Mouse (Mus musculus) ES-E14 (cell line): ENCODE measurements at regions not wholly inside any gene's neighbourhood (a gene's known extent, or its start where the extent isn't known, plus 50 kb on each side); places are given as distances from the start of the nearest gene placed in this dataset.

Experiments
- DNase-seq: peaks from one replicate; pipeline ENCODE4 v3.0.0-alpha.2; 2013; ENCODE audit warnings: low read depth, low spot score
- H3K27ac ChIP-seq: 2 replicates; pipeline ENCODE4 v1.5.1; 2012; ENCODE audit warnings: low read depth, mild to moderate bottlenecking, low read length, moderate library complexity, mixed read lengths; ENCODE audit not compliant: poor library complexity, insufficient read depth, severe bottlenecking
- H3K36me3 ChIP-seq: 2 replicates; pipeline ENCODE4 v1.6.1; 2012; ENCODE audit warnings: mild to moderate bottlenecking, low read length, moderate library complexity, mixed read lengths; ENCODE audit not compliant: control insufficient read depth, poor library complexity, insufficient read depth, severe bottlenecking
- H3K4me1 ChIP-seq, 2 experiments: fragments of 150-350 bp in 1 of 2; sonication (generic) in 1 of 2; 2 replicates each; pipeline ENCODE4 v1.6.1; 2012; ENCODE audit warnings: low read length in 2 of 2, mild to moderate bottlenecking in 1 of 2, mixed read lengths in 1 of 2; ENCODE audit not compliant: control insufficient read depth in 2 of 2, insufficient read depth in 2 of 2, poor library complexity in 1 of 2
- H3K4me3 ChIP-seq, 2 experiments: fragments of 150-350 bp in 1 of 2; sonication (generic) in 1 of 2; 2 replicates each; pipeline ENCODE4 v1.5.1; 2012; ENCODE audit warnings: low read length in 2 of 2, low read depth in 1 of 2, mild to moderate bottlenecking in 1 of 2, mixed read lengths in 1 of 2; ENCODE audit not compliant: insufficient read depth in 1 of 2, poor library complexity in 1 of 2, severe bottlenecking in 1 of 2
- H3K9ac ChIP-seq: 2 replicates; pipeline ENCODE4 v1.6.1; 2012; ENCODE audit warnings: low read depth, mild to moderate bottlenecking, low read length, mixed read lengths; ENCODE audit not compliant: poor library complexity, insufficient read depth, severe bottlenecking
- H3K9me3 ChIP-seq: fragments of 150-350 bp; sonication (generic); 2 replicates; pipeline ENCODE4 v1.6.1; 2012; ENCODE audit warnings: low read depth, mild to moderate bottlenecking, low read length; ENCODE audit not compliant: control insufficient read depth, insufficient read depth
- CHD2 ChIP-seq: IDR thresholded peaks from 2 replicates; pipeline ENCODE4 v1.6.1; 2014; ENCODE audit warnings: mild to moderate bottlenecking, low read depth, low read length, inconsistent platforms
- HCFC1 ChIP-seq: IDR thresholded peaks from 2 replicates; pipeline ENCODE4 v1.6.1; 2012; ENCODE audit warnings: low read length, inconsistent platforms, borderline replicate concordance; ENCODE audit not compliant: insufficient read depth
- MAFK ChIP-seq: IDR thresholded peaks from 2 replicates; pipeline ENCODE4 v1.6.1; 2014; ENCODE audit warnings: mild to moderate bottlenecking, low read depth, low read length, inconsistent platforms; ENCODE audit not compliant: insufficient read depth
- ZC3H11A ChIP-seq: IDR thresholded peaks from 2 replicates; pipeline ENCODE4 v1.6.1; 2012; ENCODE audit warnings: low read depth, mild to moderate bottlenecking, inconsistent platforms, low read length, borderline replicate concordance
- ZNF384 ChIP-seq: IDR thresholded peaks from 2 replicates; pipeline ENCODE4 v1.6.1; 2012; ENCODE audit warnings: low read depth, low read length, inconsistent platforms
- in situ Hi-C, 2 experiments: fragments of 600-800 bp; cut with MboI; formaldehyde crosslinking; loops; one replicate each; pipeline ENCODE4 v1.15.1; 2025; ENCODE audit warnings: low sequenced_read_pairs in 2 of 2, inconsistent platforms in 1 of 2; ENCODE audit not compliant: unreplicated experiment in 2 of 2

DNA sequence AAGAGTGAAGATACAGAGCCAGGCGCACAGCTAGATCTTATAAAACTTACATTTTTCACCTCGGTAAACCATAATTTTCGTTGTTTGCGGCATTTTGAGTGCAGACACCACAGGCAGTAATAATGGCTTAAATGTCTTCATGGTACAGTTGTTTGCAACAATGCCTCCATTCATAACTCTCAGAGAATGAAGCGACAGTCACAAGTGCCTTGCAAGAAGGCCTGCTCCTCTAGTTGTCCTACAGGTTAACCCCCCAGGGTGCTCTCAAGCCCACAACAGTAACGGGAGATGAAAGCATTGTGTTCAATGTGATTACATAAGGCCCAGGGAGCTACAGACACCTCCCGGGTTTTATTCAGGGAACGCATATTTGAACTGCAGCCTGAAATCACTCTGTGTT lies 150.1 kb upstream of the Fat1 start:
- TF ChIP-seq HCFC1 (no peak), ZC3H11A (no peak), CHD2 (no peak), MAFK (no peak), ZNF384 (no peak)
- Histone ChIP-seq H3K36me3 (no peaks in the 10 kb centered on the region), H3K9ac (no peak overlapping the region), H3K27ac (no peak overlapping the region), H3K9me3 (no peaks in the 10 kb centered on the region), H3K4me3 (no peak overlapping the region), H3K4me1 (no peaks in the 10 kb centered on the region)
- no peak for DNase-seq
- in situ Hi-C loops = no loop called here

DNA sequence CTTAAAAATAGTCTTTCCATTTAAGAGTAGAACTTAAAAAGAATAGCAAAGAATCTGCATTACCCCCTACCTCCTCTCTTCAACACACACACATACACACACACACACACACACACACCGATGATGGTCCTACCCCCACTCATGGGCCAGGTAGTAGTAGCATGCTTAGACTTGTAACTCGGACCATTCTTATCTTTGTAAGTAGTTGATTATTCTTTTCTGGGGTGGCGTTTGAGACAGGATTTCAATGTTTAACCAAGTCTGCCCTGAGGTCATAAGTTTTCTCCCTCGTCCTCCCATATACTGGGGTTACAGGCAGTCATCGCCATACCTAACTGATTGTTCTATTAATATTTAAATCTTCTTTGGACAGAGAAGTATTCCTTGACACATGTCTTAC lies 148.5 kb upstream of the Fat1 start:
- Histone ChIP-seq H3K36me3 (no peaks in the 10 kb centered on the region), H3K9ac (no peak overlapping the region), H3K9me3 (no peaks in the 10 kb centered on the region), H3K4me1 (no peaks in the 10 kb centered on the region), H3K4me3 (no peak overlapping the region), H3K27ac (no peak overlapping the region)
- in situ Hi-C loops = no loop called here
- no peak for TF ChIP-seq ZNF384
- no peak for TF ChIP-seq MAFK
- no peak for TF ChIP-seq CHD2
- no peak for TF ChIP-seq ZC3H11A
- no peak for TF ChIP-seq HCFC1
- DNase-seq = no peak

DNA sequence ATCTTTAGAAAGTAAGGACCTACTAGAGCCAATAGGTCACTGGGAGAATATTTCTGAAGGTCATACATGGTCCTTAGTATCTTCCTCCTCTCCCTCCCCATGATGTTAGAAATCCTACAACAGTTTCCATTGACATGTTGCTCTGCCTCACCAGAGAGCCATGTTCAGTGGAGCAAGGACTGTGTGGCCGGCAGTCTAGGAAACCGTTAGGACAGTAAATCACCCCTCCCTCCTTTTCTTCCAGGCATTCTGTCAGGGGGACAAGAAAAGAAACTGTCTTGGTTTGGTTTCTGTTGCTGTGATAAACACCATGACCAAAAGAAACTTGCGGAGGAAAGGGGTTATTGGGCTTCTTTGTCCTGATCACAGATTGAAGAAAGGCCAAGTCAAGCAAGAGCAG lies 147.0 kb upstream of the Fat1 start:
- no peaks in the 10 kb centered on the region for H3K4me1 ChIP-seq
- H3K9me3 ChIP-seq = no peaks in the 10 kb centered on the region
- no peak overlapping the region for H3K4me3 ChIP-seq
- no peaks in the 10 kb centered on the region for H3K36me3 ChIP-seq
- no peak overlapping the region for H3K9ac ChIP-seq
- no peak for DNase-seq
- H3K27ac ChIP-seq = no peak overlapping the region
- TF ChIP-seq MAFK = no peak
- no peak for TF ChIP-seq ZNF384
- no peak for TF ChIP-seq HCFC1
- no peak for TF ChIP-seq CHD2
- no peak for TF ChIP-seq ZC3H11A
- in situ Hi-C loops = no loop called here

DNA sequence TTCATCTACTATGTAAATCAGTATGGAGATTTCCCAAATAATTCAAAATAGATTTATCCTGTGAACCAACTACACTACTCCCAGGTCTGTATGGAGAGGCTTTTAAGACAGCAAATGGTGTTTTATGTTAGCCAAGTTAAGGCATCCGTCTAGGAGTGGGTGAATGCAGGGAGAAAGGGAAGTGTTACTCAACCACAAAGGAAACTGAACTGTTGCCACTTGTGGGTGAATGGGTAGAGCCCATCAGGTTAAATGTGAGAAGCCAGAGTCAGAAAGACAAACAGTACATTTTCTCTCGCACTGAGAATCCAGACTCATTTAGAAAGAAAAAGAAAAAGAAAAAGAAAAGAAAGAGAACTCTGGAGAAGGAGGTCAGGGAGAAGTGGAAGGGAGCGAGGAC lies 135.7 kb upstream of the Fat1 start:
- H3K9ac ChIP-seq = no peak overlapping the region
- DNase-seq = no peak
- H3K4me3 ChIP-seq = no peak overlapping the region
- no peak overlapping the region for H3K27ac ChIP-seq
- no peaks in the 10 kb centered on the region for H3K9me3 ChIP-seq
- in situ Hi-C loops = no loop called here
- H3K36me3 ChIP-seq = no peaks in the 10 kb centered on the region
- no peaks in the 10 kb centered on the region for H3K4me1 ChIP-seq
- TF ChIP-seq ZC3H11A (no peak), HCFC1 (no peak), ZNF384 (no peak), CHD2 (no peak), MAFK (no peak)

DNA sequence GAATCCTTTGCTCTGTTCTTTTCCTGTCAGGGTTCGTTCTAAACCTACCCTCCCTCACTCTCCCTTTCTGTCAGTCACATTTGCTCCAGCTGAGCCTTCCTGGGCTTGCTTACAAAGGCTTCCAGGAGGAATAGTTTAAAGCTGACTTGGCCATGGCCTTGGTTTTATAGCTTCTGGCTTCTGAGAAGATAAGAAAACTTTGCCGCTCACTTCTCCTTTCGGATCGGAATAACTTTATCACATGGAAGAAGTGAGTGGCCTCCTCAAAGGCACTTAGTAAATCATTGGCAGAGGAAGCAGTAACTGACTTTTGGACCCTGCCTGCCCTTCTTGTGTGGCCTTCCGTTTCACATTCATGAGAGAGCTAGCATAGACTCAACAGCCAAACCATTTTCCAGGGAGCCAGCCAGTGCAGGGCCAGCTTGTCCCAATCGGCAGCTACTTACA lies 134.4 kb upstream of the Fat1 start:
- Histone ChIP-seq H3K27ac (no peak overlapping the region), H3K9ac (no peak overlapping the region), H3K36me3 (no peaks in the 10 kb centered on the region), H3K4me3 (no peak overlapping the region), H3K9me3 (no peaks in the 10 kb centered on the region), H3K4me1 (peaks cover 0 to 2% of the 10 kb centered on the region in 2 experiments; a peak in 1 of 4 replicates)
- DNase-seq = no peak
- no peak for TF ChIP-seq CHD2
- TF ChIP-seq ZNF384 = no peak
- TF ChIP-seq HCFC1 = no peak
- no peak for TF ChIP-seq ZC3H11A
- no peak for TF ChIP-seq MAFK
- in situ Hi-C loops = no loop called here
